In the genomic region with DNA sequence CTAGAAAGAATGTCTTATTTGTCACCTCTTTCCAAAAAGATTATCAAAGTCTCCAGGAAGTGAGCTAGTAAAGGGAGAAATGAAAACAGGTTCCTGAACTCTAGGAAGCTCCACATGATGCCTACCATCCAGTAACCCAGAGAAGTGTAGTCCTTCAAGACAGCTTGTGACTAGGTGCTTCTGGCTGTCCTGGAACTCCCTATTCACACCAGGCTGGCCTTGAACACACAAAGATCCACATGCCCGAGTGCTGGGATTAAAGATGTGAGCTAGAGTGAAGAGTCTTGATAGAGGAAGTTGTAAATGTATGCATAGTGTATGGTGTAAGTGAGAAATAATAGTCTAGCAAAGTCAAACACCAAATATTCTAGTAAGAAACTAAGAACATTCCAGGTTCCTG, we compare ENCODE assay signal across 8 mouse cellular contexts. TPM values are rescaled to one million over a fixed set of nuclear protein-coding genes. Genes with fewer than 3 reads are reported as not detected.
A peak's percentile ranks its signal among the peaks of the same experiment; 100 is the strongest.
DNase-seq lines count a peak whose midpoint lies in the region; ATAC-seq and TF ChIP-seq lines count a peak whose summit lies in the region.

No protein-coding gene starts in this region.

- no peak overlapping the region for H3ac ChIP-seq in myocyte (ENCODE audit: control insufficient read depth, insufficient read length)

- 13% methylated on average over 1 of the region's 1 CpGs for whole genome bisulfite sequencing in kidney, postnatal 0 days
- 39% methylated on average over 1 of the region's 1 CpGs for WGBS in embryonic facial prominence, embryonic 11.5 days
- 28% methylated on average over 1 of the region's 1 CpGs for WGBS in hindbrain, embryonic 16.5 days
- WGBS in thymus, adult 2 months: 28% methylated on average over 1 of the region's 1 CpGs

- ATAC-seq in kidney, postnatal 0 days (replicated peaks; ENCODE audit: low FRiP score, low read depth): no peak
- ATAC-seq in embryonic facial prominence, embryonic 11.5 days (replicated peaks; ENCODE audit: insufficient number of reproducible peaks, low FRiP score, low TSS enrichment, low read depth): no peak
- no peak for ATAC-seq in hindbrain, embryonic 16.5 days

- H3K9me3 ChIP-seq in kidney, postnatal 0 days (replicated peaks; ENCODE audit: low read length): no peaks in the 10 kb centered on the region
- no peaks in the 10 kb centered on the region for H3K9me3 ChIP-seq in embryonic facial prominence, embryonic 11.5 days (replicated peaks; ENCODE audit: control insufficient read depth, low read length)
- no peaks in the 10 kb centered on the region for H3K9me3 ChIP-seq in hindbrain, embryonic 16.5 days (ENCODE audit: control insufficient read depth, low read length)

- H3K4me3 ChIP-seq in kidney, postnatal 0 days (replicated peaks; ENCODE audit: low read depth, low read length): peak overlapping the region; percentile 87
- peak overlapping the region; percentile 92 for H3K4me3 ChIP-seq in embryonic facial prominence, embryonic 11.5 days (ENCODE audit: low read depth, low read length)
- peak overlapping the region; percentile 25 for H3K4me3 ChIP-seq in hindbrain, embryonic 16.5 days (ENCODE audit: low read length)
- H3K4me3 ChIP-seq in myocyte: peak overlapping the region; percentile 69
- no peak overlapping the region for H3K4me3 ChIP-seq in thymus, adult 2 months (ENCODE audit: control insufficient read depth, insufficient read depth, low read length)

- peaks cover 27% of the 10 kb centered on the region for H3K79me2 ChIP-seq in myocyte (ENCODE audit: control insufficient read depth, insufficient read depth)

- TF ChIP-seq POLR2A in myocyte (IDR thresholded peaks at IDR 0.05; ENCODE audit: insufficient read length, low read depth): no peak
- no peak for TF ChIP-seq POLR2A in thymus, adult 2 months (IDR thresholded peaks at IDR 0.05; ENCODE audit: control insufficient read depth, extremely low read depth, insufficient read depth, low read length, poor library complexity)

- peaks cover 9% of the 10 kb centered on the region; the same call in 1 of the 2 replicates for H3K4me1 ChIP-seq in kidney, postnatal 0 days (replicated peaks; ENCODE audit: insufficient read depth, low read length)
- no peaks in the 10 kb centered on the region for H3K4me1 ChIP-seq in embryonic facial prominence, embryonic 11.5 days (ENCODE audit: control insufficient read depth, insufficient read depth, low read length)
- peaks cover 25% of the 10 kb centered on the region for H3K4me1 ChIP-seq in hindbrain, embryonic 16.5 days (ENCODE audit: control insufficient read depth, insufficient read depth, low read depth, low read length)
- peaks cover 2% of the 10 kb centered on the region; the same call in 1 of the 2 replicates for H3K4me1 ChIP-seq in thymus, adult 2 months (replicated peaks; ENCODE audit: control insufficient read depth, insufficient read depth, low read length)

- no peak for TF ChIP-seq CTCF in kidney, postnatal 0 days (IDR thresholded peaks at IDR 0.05; ENCODE audit: low read depth)
- no peak for TF ChIP-seq CTCF in thymus, adult 2 months (IDR thresholded peaks at IDR 0.05; ENCODE audit: borderline replicate concordance, control insufficient read depth, extremely low read depth, insufficient read depth, low read length, poor library complexity)

- no peaks in the 10 kb centered on the region for H3K36me3 ChIP-seq in kidney, postnatal 0 days (ENCODE audit: insufficient read depth, low read length)
- no peaks in the 10 kb centered on the region for H3K36me3 ChIP-seq in embryonic facial prominence, embryonic 11.5 days (replicated peaks; ENCODE audit: control insufficient read depth, insufficient read depth, low read depth, low read length)
- no peaks in the 10 kb centered on the region; the same call in 1 of the 2 replicates for H3K36me3 ChIP-seq in hindbrain, embryonic 16.5 days (ENCODE audit: control insufficient read depth, insufficient read depth, low read length)
- no peaks in the 10 kb centered on the region for H3K36me3 ChIP-seq in myocyte (ENCODE audit: control insufficient read depth, insufficient read depth)
- H3K36me3 ChIP-seq in thymus, adult 2 months (ENCODE audit: control insufficient read depth, insufficient read depth, low read length): no peaks in the 10 kb centered on the region

- H3K9ac ChIP-seq in kidney, postnatal 0 days (ENCODE audit: low read depth, low read length): no peak overlapping the region
- H3K9ac ChIP-seq in embryonic facial prominence, embryonic 11.5 days (replicated peaks; ENCODE audit: low read length): no peak overlapping the region
- H3K9ac ChIP-seq in hindbrain, embryonic 16.5 days (ENCODE audit: low read depth, low read length): no peak overlapping the region

- H3K27me3 ChIP-seq in kidney, postnatal 0 days (ENCODE audit: insufficient read depth, low read length): no peaks in the 10 kb centered on the region
- no peaks in the 10 kb centered on the region for H3K27me3 ChIP-seq in embryonic facial prominence, embryonic 11.5 days (ENCODE audit: control insufficient read depth, insufficient read depth, low read length)
- no peaks in the 10 kb centered on the region for H3K27me3 ChIP-seq in hindbrain, embryonic 16.5 days (replicated peaks; ENCODE audit: control insufficient read depth, insufficient read depth, low read length)
- H3K27me3 ChIP-seq in myocyte (ENCODE audit: control insufficient read depth, insufficient read depth, insufficient read length): no peaks in the 10 kb centered on the region
- no peaks in the 10 kb centered on the region for H3K27me3 ChIP-seq in thymus, adult 2 months (ENCODE audit: control insufficient read depth, insufficient read depth, low read length)

- H3K27ac ChIP-seq in kidney, postnatal 0 days: no peak overlapping the region
- H3K27ac ChIP-seq in embryonic facial prominence, embryonic 11.5 days (replicated peaks; ENCODE audit: low read depth, low read length): no peak overlapping the region
- no peak overlapping the region for H3K27ac ChIP-seq in hindbrain, embryonic 16.5 days (ENCODE audit: low read depth, low read length)
- H3K27ac ChIP-seq in thymus, adult 2 months (ENCODE audit: control insufficient read depth, insufficient read depth, low read length): no peak overlapping the region

- peak overlapping the region; percentile 82 for H3K4me2 ChIP-seq in kidney, postnatal 0 days (ENCODE audit: low read length)
- peak overlapping the region; percentile 88 for H3K4me2 ChIP-seq in embryonic facial prominence, embryonic 11.5 days (ENCODE audit: low read depth, low read length)
- peak overlapping the region; percentile 89 for H3K4me2 ChIP-seq in hindbrain, embryonic 16.5 days (ENCODE audit: low read length)
- peak overlapping the region; percentile 89 for H3K4me2 ChIP-seq in myocyte (ENCODE audit: low read depth)

- DNase-seq in kidney, postnatal 0 days (ENCODE audit: low spot score): no peak
- DNase-seq in kidney, adult 18-20 months: no peak
- no peak for DNase-seq in embryonic facial prominence, embryonic 11.5 days (ENCODE audit: low spot score)
- DNase-seq in thymus, adult 2 months: no peak
- DNase-seq in cerebellum, adult 11 months: no peak
- DNase-seq in gastrocnemius, adult 8-10 months (ENCODE audit: low spot score in 2 of 2): no peak

TF ChIP-seq in myocyte, 11 proteins besides CTCF, POLR2A, EP300 and RAD21:
- no peak for TF ChIP-seq REST (IDR thresholded peaks at IDR 0.05; ENCODE audit: insufficient read depth, insufficient read length)
- TF ChIP-seq USF1 (IDR thresholded peaks at IDR 0.05; ENCODE audit: low read depth): no peak
- TF ChIP-seq E2F4 (IDR thresholded peaks at IDR 0.05; ENCODE audit: insufficient read depth): no peak
- no peak for TF ChIP-seq TCF3 (IDR thresholded peaks at IDR 0.05; ENCODE audit: insufficient read length, low read depth)
- no peak for TF ChIP-seq MYOG (IDR thresholded peaks at IDR 0.05; ENCODE audit: control insufficient read depth in 1 of 3, insufficient read depth in 1 of 3, insufficient read length in 2 of 3, low read depth in 2 of 3)
- TF ChIP-seq MYOD1 (IDR thresholded peaks at IDR 0.05; ENCODE audit: control insufficient read depth in 1 of 3, insufficient read length in 2 of 3, low read depth in 2 of 3): no peak
- TF ChIP-seq CEBPB (IDR thresholded peaks at IDR 0.05; ENCODE audit: insufficient read depth, poor library complexity, severe bottlenecking): no peak
- TF ChIP-seq POLR2AphosphoS2 (IDR thresholded peaks at IDR 0.05; ENCODE audit: insufficient read length, low read depth): no peak
- no peak for TF ChIP-seq SRF (IDR thresholded peaks at IDR 0.05; ENCODE audit: control insufficient read depth, insufficient read length, low read depth)
- no peak for TF ChIP-seq TCF12 (IDR thresholded peaks at IDR 0.05; ENCODE audit: insufficient read depth, poor library complexity, severe bottlenecking)
- no peak for TF ChIP-seq MAX (IDR thresholded peaks at IDR 0.05; ENCODE audit: low read depth)

RNA-seq across cellular contexts. Expression of a gene that starts 2.6 kb away (rescaled TPM):
- 6.2 and 7.6 TPM in 2 replicates for polyA plus RNA-seq in kidney, postnatal 0 days (2015; fragmentation: Nextera tagmentation; extraction: Ambion mirVana)
- polyA plus RNA-seq in embryonic facial prominence, embryonic 11.5 days (2014; fragmentation: Nextera tagmentation; extraction: Ambion mirVana): 4.3 TPM in 2 replicates
- polyA plus RNA-seq in hindbrain, embryonic 16.5 days (2015; fragmentation: Nextera tagmentation; extraction: Ambion mirVana): 3.3 and 3.6 TPM in 2 replicates
- polyA plus RNA-seq in myocyte (2012; fragmentation: generic; extraction: Trizol): 4.1 TPM
- 9.2 and 12.6 TPM in 2 replicates for polyA plus RNA-seq in thymus, adult 2 months (2012; rRNA removed)
- 10 to 100 TPM; 26.1 to 30.3 (median 28.5) TPM for total RNA-seq in gastrocnemius, adult 8-10 months (2022)
